Mouse (Mus musculus): ENCODE data around the gene Sorcs2.
"Not testable (repeated sequence)": the region's sequence is repeated elsewhere in the genome, so short reads cannot be mapped to it uniquely, and the experiment has no call there.

The Sorcs2 gene

GRCm38 (mm10) chr5:36301166-36301565, 96.8 kb downstream of the Sorcs2 start:
- no peak for DNase-seq (ENCODE audit: low read depth)

- no peak for DNase-seq (ENCODE audit: low read depth)
These were observed 99.9 kb downstream of the Sorcs2 start for GRCm38 (mm10) chr5:36298049-36298448.

- no peak for DNase-seq (ENCODE audit: low read depth)
These were observed 100.7 kb downstream of the Sorcs2 start for GRCm38 (mm10) chr5:36297246-36297645.

GRCm38 (mm10) chr5:36293109-36293900, 104.6 kb downstream of the Sorcs2 start:
- no peak for DNase-seq (ENCODE audit: low read depth)

- no peak for DNase-seq (ENCODE audit: low read depth)
These were observed 105.6 kb downstream of the Sorcs2 start for GRCm38 (mm10) chr5:36292321-36292720.

GRCm38 (mm10) chr5:36291191-36291590, 106.7 kb downstream of the Sorcs2 start:
- DNase-seq (ENCODE audit: low read depth), result no peak

GRCm38 (mm10) chr5:36285405-36285804, 112.5 kb downstream of the Sorcs2 start:
- DNase-seq (ENCODE audit: low read depth), result no peak

- DNase-seq (ENCODE audit: low read depth), result no peak
These were observed 118.0 kb downstream of the Sorcs2 start for GRCm38 (mm10) chr5:36279896-36280295.

- no peak for DNase-seq (ENCODE audit: low read depth)
These were observed 123.1 kb downstream of the Sorcs2 start for GRCm38 (mm10) chr5:36274684-36275394.

GRCm38 (mm10) chr5:36267194-36267769, 130.7 kb downstream of the Sorcs2 start:
- DNase-seq (ENCODE audit: low read depth), result no peak

GRCm38 (mm10) chr5:36260862-36261261, 137.1 kb downstream of the Sorcs2 start:
- DNase-seq (ENCODE audit: low read depth), result no peak

GRCm38 (mm10) chr5:36259691-36260124, 138.2 kb downstream of the Sorcs2 start:
- no peak for DNase-seq (ENCODE audit: low read depth)

GRCm38 (mm10) chr5:36258387-36259181, 139.4 kb downstream of the Sorcs2 start:
- no peak for DNase-seq (ENCODE audit: low read depth)

GRCm38 (mm10) chr5:36257008-36257407, 140.9 kb downstream of the Sorcs2 start:
- DNase-seq (ENCODE audit: low read depth), result no peak

GRCm38 (mm10) chr5:36254642-36255516, 143.1 kb downstream of the Sorcs2 start:
- no peak for DNase-seq (ENCODE audit: low read depth)

- DNase-seq (ENCODE audit: low read depth), result no peak
These were observed 145.0 kb downstream of the Sorcs2 start for GRCm38 (mm10) chr5:36252746-36253504.

- DNase-seq (ENCODE audit: low read depth), result no peak
These were observed 149.9 kb downstream of the Sorcs2 start for GRCm38 (mm10) chr5:36248022-36248421.

GRCm38 (mm10) chr5:36237526-36237925, 160.4 kb downstream of the Sorcs2 start:
- not testable (repeated sequence) for DNase-seq (ENCODE audit: low read depth)

- DNase-seq (ENCODE audit: low read depth), result no peak
These were observed 167.6 kb downstream of the Sorcs2 start for GRCm38 (mm10) chr5:36230301-36230780.
